Mouse (Mus musculus) activated CD4-positive, CD25-positive, alpha-beta regulatory T cell, adult 4 months (primary cell): Measurements from ENCODE around the gene Ccr10. TPM values are rescaled to one million over a fixed set of nuclear protein-coding genes. Genes with fewer than 3 reads are reported as not detected.

Experiments used
- ATAC-seq: one replicate; pipeline ENCODE4 v1.8.0; 2017
- polyA plus RNA-seq, 2 experiments: library from polyadenylated mRNA; unstranded; fragments of 100-300 nt; shearing (Covaris generic); gene quantifications; one replicate each; pipeline ENCODE4 v1.2.1; 2017

Gene Ccr10
- polyA plus RNA-seq: 1 to 10 TPM; 1.5 to 1.6 TPM

DNA sequence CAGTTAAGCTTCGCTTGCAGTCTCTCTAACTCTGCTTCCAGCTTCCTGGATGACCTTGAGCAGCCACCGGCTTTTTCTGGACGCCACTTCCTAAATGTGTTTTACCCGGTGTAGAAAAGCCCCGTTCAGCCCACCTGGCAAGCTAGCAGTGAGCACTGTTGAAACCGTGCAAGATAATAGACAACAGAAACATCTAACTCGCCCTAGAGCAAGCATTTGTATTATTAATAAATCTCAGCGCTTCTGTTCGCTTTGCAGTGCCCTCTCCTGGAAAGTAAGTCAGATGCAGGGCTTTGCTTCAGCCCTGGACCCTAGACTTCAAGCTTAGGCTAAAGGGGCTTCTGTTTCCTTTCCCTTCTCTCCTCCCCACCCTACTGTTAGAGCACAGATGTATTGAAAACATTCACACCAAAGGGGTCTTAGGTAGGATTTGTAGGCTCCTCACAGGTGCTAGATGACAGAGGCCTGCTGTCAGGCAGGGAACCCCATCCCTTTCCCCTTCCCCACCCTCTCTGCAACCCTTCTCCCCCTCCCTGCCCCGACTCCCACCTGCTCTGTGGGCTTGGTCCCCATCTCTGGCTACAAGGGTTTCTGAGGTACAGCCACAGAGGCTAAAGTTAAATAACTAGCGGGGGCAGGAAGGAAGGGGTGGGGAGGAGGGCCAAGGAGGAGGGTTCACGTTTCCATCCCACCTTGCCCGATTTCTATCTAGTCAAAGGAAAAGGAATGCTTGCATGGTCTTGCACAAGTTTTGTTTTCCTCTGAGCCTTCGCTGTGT is at the start of gene Ccr10:
Gene Ccr10, minus strand, starts transcription at position 593 of the 778 bp plus-strand sequence.
- no peak for ATAC-seq

- ATAC-seq: no peak
These were observed 49.1 kb upstream of the Ccr10 start for GRCm38 (mm10) chr11:101224337-101224736.

DNA sequence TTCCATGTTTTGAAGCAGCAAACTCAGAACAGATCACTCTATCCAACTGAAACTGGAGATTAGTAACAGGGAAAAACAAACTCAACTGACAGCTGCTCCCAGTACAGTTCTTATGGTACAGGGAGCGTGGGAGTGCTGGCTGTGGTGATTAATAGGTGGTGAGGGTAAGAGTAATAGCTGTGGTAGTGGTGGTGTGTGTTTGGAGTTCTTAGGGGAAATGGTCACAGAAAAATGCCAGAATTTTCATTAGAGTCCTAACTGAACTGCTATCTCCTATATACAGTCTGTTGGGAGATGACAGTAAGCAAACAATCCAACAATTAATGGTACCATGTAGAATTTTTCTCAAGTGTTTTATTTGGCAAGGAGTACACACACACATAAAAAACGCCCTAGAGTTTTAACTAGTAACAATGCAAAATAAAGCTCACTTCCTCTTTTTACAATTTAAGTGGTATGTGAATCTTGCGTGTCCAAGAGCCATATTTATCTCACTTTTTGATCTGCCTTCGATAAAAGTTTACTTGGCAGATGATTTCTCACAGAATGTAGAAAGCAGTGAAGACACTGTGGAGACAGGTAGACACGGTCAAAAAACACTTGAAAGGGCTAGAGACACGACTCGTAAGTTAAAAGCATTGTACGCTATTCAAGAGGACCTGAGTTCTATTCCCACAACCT is 46.2 kb upstream of the Ccr10 start:
- ATAC-seq: no peak

- ATAC-seq: no peak
These were observed 45.6 kb upstream of the Ccr10 start for GRCm38 (mm10) chr11:101220853-101221252.

GRCm38 (mm10) chr11:101218436-101219055 is 43.3 kb upstream of the Ccr10 start:
- no peak for ATAC-seq

DNA sequence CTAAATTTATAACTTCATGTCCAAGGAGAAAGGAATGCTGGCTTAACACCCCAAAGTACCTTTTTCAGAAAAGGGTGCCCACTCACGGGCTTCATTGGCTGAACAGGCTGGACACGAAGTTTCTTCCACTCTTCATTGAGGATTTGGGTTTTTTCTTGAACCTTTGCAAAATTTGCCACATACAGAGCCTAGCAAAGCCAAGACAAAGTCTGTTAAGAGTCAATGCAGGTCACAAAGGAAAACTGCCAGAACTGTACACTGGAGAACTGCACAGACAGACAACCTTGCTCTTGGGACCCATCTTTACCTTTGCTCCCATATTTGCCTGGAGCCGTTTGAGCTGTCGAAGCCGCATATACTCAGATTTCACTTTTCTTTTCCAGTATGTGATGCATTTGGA is 41.7 kb upstream of the Ccr10 start:
- no peak for ATAC-seq

DNA sequence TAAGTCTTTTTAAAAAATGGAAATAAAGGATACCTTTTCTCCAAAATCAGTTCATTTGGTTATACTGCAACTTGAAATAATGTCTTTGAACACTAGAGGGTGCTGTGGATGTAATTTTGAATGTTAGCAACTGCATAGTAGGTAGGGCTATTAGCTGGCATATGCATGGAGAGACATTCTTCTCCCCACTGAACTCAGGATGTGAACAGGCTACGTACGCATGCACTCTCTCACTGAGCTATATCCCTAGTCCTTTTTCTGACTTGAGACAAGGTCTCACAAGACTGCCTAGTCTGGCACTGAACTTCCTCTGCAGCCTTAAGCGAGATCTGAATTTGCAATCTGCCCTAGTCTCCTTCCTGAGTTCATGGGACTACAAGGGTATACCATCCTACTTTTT is 36.7 kb upstream of the Ccr10 start:
- ATAC-seq: peak; percentile 61

DNA sequence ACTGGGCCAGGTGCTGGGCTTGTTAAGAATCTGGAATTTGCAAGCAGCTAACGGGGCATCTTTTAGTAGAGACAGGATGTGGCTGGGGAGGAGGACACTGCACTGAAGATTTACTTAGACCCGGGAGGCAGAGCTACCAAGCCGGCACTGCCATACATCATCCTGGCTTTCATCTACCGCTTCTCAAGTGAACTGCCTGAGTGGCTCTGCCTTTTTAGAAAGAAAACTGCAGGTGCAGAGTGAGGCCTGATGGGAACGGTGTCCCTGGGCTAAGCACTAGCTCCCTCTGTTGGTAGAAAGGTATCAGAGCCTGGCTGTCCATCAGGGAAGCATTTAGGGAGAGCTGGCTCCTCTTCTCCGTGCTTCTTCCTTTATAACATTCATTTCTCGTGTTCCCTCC is 25.7 kb upstream of the Ccr10 start:
- ATAC-seq: peak; percentile 40

DNA sequence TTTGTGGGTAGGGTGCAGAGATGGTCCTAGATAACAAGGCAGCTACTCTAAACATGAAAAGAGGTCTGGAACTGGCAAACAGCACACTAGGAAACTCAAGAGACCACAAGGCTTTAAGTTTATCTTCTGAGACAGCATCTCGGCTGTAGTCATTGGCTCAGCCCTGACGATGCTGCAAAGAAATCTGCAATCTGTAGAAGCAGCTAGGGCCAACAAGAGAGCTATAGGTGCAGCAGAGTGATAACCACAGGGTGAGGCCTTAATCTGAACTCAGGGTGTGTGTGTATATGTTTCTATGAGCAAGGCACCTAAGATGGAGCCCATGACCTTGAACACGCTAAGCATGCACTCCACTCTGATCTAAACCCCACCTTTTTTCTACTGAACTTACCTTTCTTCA is 24.3 kb upstream of the Ccr10 start:
- no peak for ATAC-seq

- ATAC-seq: peak; percentile 76
These were observed 20.9 kb upstream of the Ccr10 start for GRCm38 (mm10) chr11:101196175-101196574.

DNA sequence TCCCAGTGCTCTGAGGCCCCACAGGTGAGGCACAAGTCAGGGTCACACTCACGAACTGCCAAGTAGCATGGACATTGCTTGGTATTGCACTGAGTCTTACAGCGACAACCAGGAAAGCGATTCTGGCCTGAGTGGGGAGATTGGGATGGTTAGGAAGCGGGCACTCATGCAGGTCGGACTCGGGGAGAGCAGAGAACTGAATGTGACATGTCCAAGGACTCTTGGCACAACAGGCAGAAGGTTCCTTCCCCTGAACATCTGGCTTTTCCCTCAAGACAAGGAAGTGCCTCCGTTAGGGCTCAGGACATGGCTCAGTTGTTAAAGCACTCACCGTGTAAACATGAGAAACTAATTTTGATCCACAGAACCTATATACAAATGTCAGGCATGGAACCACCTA is 20.3 kb upstream of the Ccr10 start:
- ATAC-seq: no peak

DNA sequence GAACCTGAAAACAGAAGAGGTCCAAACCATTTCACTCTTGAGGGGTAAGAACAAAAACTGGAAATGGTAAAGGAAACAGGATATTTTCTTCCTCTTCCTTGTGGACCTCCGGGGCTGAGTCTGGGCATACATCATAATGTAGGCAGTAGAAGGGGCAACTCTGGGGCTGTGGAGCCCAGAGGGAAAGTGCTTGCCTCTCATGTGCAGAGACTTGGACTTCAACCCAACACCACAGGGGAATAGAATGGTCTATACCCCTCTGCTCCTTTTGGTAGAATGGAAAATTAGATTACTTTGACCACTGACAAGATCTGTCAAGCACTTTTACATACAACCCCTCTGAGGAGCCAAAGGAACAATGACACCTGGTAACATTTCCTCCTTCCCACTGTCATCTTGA is 19.9 kb upstream of the Ccr10 start:
- ATAC-seq: no peak

DNA sequence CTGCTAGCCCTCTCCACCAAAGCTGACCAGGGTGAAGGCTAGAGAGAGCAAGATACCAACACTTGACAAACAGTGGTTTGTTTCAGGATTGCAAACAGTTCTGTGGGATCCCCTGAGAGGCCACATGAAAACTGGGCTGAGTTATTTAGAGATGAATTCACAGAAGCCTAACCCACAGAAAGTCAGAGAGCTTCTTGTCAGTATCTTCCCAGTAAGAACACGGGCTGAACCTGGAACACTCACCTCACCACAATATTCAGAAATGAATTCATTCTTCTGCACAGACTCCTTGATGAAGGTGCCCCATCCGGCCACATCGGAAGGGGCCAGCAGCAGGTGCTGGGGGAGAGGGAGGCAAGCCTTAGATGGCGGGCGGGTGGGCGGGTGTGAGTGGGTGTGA is 19.4 kb upstream of the Ccr10 start:
- no peak for ATAC-seq

DNA sequence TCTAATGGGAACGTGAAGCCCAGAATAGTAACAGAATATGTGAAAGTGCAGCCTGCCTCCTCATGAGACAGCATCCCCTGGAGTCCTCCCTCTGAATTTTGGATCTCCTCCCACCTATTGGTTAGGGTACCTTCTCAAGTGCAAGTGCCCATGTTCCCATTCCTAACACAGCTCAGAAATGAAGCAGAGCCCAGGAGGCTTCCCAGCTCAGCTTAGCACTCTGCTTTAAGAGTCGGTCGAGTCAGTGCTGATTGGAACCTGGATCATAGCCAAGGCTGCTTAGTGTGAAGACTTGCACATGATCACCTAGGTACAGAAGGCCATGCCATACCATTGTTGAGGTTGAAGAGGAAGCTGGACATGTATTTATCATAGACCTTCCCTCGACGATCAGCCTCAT is 18.9 kb upstream of the Ccr10 start:
- ATAC-seq: no peak

DNA sequence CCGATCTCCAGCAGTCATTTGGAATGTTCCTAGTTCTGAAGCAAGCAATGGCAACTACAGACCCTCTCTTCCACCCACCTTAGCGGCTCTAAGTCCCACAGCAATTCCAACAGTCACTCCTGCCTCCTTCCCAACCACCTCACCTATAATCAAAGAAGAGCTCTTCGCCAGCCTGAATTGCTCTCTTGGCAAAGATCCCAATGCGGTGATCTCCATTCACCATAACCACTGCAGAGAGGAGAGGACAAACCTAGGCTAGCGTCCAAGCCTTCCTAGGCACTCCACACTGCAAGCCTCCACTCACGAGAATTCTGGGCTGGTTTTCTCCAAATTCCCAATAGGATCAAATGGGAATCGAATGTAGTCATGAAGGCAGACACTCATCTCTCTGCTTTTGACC is 17.8 kb upstream of the Ccr10 start:
- no peak for ATAC-seq

DNA sequence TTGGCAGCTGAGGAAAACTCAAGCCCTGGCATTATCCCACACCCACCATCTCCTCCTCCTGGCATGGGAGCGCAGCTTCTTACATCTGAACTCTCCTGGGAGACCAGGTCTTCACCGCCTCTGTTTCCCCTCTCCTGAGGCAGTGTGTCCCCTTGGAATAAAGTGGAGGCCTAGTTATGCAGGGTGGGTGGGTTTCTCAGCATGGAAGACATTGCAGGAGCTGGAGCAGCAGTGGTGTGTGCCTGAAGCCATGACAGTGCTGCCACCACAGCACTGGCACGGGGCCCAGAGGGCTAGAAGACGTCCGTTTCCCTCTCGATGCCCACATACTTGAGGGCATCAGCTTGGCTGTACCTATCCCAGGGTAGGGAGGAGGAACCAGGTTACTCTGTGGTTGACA is 17.4 kb upstream of the Ccr10 start:
- no peak for ATAC-seq

DNA sequence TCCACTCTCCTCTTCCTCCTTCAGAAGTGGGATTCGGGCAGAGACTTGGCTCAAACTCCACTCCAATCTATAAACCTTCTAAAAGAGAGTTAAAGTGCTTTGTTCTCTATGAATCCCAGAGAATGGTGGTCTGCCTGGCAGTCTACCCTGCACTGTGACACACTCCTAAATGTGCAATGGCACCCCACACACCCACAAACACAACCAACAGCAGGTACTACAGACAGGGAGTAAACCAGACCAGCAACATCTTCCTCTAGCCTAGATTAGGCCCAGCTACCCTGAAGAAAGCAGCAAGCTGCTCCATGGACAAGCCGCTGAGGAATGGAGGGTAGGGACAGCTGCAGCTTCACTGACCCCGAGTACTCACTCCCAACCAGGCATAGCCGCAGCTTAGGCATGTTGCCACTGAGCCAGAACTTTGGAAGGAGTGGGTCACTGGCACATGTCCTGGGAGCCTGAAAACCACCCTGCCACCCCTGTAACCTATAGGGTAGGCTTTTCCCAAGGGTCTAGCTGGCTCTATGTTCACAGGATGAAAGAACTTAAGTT is 16.8 kb upstream of the Ccr10 start:
- ATAC-seq: no peak

DNA sequence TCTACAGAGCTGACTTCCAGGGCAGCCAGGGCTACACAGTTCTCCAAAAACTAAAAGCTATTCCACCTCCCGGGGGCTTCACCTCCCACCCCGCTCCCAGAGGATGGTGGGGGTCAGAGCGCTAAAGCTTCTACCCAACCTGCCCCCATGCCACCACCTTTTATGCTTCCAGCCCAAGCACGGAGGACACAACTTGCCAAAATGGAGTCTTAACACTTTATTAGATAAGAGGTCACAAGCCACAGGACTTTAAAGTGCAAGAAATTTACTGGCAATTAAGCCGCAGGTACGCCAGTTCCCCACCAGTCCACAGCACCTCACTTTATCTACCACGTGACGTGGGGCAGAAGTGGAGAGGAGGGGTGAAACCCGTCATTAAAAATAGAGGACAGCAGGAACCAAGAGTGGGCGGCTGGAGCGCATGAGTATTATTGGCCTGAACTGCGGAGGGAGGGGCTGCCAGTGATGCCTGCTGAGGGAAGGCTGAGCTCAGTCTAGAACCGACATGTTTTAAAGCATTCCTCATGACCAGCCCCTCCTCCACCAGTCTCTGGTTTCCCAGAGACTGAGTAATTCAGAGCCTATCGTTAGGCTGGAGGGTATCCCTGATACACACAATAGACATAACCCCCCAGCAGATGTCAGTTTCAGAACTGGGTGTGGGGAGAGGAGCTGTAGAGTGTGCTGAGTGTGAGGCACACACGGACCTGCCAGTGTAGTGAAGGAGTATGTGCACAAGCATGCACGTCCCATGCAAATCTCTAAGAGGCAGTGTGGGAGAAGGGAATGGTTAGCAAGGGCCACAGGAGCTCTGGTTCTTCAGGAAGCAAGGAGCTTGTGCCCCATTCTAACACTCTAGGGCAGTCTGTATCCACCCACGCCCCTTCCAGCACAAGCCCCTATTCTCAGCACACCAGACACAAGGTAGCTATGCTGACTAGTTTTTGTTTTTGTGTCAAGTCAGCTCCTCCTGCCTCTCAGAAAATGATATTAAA is 16.0 kb upstream of the Ccr10 start:
- ATAC-seq: no peak

GRCm38 (mm10) chr11:101190181-101190912 is 15.1 kb upstream of the Ccr10 start:
- no peak for ATAC-seq

- no peak for ATAC-seq
These were observed 14.4 kb upstream of the Ccr10 start for GRCm38 (mm10) chr11:101189495-101190180.
